Mouse (Mus musculus): Measurements from ENCODE around the gene Gm21891. TPM values are rescaled to one million over a fixed set of nuclear protein-coding genes. Genes with fewer than 3 reads are reported as not detected.

Gene Gm21891
- total RNA-seq (2023): not detected

DNA sequence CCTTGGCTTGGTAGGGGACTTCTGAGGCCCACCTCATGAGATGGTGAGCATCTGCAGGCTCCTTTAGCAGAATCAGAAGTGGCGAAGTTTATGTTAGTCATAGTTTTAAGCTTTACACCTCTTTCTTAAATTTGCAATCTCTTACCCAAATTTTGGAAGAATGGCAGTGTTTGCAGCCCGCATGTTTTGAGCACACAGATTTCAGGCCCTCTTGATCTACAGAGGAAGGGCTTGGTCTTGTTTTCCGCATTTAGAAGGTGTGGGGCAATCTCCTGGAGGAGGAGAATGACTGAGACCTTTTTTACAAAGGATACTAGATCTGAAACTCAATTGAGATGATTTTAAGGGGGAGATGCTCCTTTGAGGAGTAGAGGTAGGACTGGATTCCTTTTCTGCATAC, at the start of gene Gm21891:
TSS of gene Gm21891 (minus strand) at position 101 of the 400 bp plus-strand sequence.

DNA sequence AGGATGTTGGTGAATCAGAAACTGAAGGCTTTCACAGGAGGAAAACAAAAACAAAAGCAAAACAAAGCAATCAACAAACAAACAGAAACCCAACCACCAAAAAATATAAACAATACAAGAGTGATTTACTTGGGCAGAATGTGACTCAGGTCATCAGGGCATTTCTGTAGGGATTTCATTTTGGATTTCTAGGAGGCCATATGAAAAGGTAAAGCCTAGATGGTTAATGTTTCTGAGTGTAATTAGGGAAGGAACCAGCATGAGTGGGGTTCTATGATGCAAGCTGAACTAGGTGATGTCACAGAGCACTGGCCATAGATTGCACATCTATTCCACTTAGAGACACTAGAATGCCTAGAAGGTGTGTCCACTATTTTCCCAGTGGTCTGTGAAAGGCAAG, 28.4 kb upstream of the Gm21891 start, which contains the start of gene Gm21425:
TSS of gene Gm21425 (plus strand) at position 301 of the 400 bp plus-strand sequence.

Other genes starting within 250 kb of the Gm21891 start
- gene Gm20807, start 90.6 kb downstream of the Gm21891 start, total RNA-seq (2023): not detected
- gene Gm21425, start 28.5 kb upstream of the Gm21891 start, total RNA-seq (2023): not detected
- not detected for gene Gm21828, start 90.4 kb upstream of the Gm21891 start, total RNA-seq (2023)
- gene Gm21440, start 118.9 kb upstream of the Gm21891 start, total RNA-seq (2023): not detected
- not detected for gene Gm21454, start 119.0 kb upstream of the Gm21891 start, total RNA-seq (2023)
- gene Gm21725, start 215.6 kb upstream of the Gm21891 start, total RNA-seq (2023): not detected